In genomic region chr14:57224381-57224780, GRCm38 (mm10) we compare ENCODE assay signal across 14 mouse cellular contexts.
"Had no signal": no experiment of that assay in that cellular context is flagged by ENCODE, and none has a peak within 500 bp of the region (broad histone marks: within the 10 kb centered on the region; RNA-seq: fewer than 3 reads in every experiment).

No protein-coding gene starts in this region.

- H3K9me3 ChIP-seq: limb, embryonic 13.5 days; midbrain, embryonic 12.5 days; neural tube, embryonic 13.5 days had no signal

- H3K36me3 ChIP-seq: limb, embryonic 13.5 days; midbrain, embryonic 12.5 days; neural tube, embryonic 13.5 days had no signal

- H3K4me1 ChIP-seq: midbrain, embryonic 12.5 days; neural tube, embryonic 13.5 days had no signal

- H3K27me3 ChIP-seq: limb, embryonic 13.5 days; midbrain, embryonic 12.5 days; neural tube, embryonic 13.5 days had no signal

- H3K9ac ChIP-seq: limb, embryonic 13.5 days; liver, embryonic 14.5 days; midbrain, embryonic 12.5 days; neural tube, embryonic 13.5 days had no signal

- H3K4me3 ChIP-seq: limb, embryonic 13.5 days; midbrain, embryonic 12.5 days; neural tube, embryonic 13.5 days had no signal

- DNase-seq: kidney, adult 9 months; kidney, postnatal 36 days; layer of hippocampus, adult 9-11 months; layer of hippocampus, postnatal 36 days; lung, adult 18-20 months; retina, postnatal 1 day; thymus, adult 2 months; thymus, postnatal 25 days had no signal

- H3K27ac ChIP-seq: kidney, postnatal 0 days; limb, embryonic 13.5 days; liver, embryonic 14.5 days; midbrain, embryonic 12.5 days; neural tube, embryonic 13.5 days; stomach, postnatal 0 days had no signal

- H3K4me2 ChIP-seq: limb, embryonic 13.5 days; midbrain, embryonic 12.5 days; neural tube, embryonic 13.5 days had no signal
